Mouse (Mus musculus) hematopoietic stem cell, adult 5-6 weeks (primary cell): Measurements from ENCODE around the gene Gata5. TPM values are rescaled to one million over a fixed set of nuclear protein-coding genes. Genes with fewer than 3 reads are reported as not detected.

Source experiments
- ATAC-seq, 2 experiments: fragments of 125-278 bp in 1 of 2; replicated peaks in 1 of 2; 2 replicates each; pipeline ENCODE4 v1.8.0; 2016 to 2017; ENCODE audit warnings: inconsistent platforms in 2 of 2, mild to moderate bottlenecking in 2 of 2, moderate number of reproducible peaks in 2 of 2, low read depth in 1 of 2, moderate TSS enrichment in 1 of 2; ENCODE audit not compliant: low FRiP score in 2 of 2, poor library complexity in 2 of 2, severe bottlenecking in 2 of 2, insufficient read depth in 1 of 2, low TSS enrichment in 1 of 2
- total RNA-seq: library from RNA; stranded (forward); fragments of 172-1452, 232-1000 nt; gene quantifications from 2 replicates; pipeline ENCODE4 v1.2.3, GENCODE M21; 2017

Gata5 gene
- total RNA-seq, 1 experiment from 2014 or later: not detected

DNA sequence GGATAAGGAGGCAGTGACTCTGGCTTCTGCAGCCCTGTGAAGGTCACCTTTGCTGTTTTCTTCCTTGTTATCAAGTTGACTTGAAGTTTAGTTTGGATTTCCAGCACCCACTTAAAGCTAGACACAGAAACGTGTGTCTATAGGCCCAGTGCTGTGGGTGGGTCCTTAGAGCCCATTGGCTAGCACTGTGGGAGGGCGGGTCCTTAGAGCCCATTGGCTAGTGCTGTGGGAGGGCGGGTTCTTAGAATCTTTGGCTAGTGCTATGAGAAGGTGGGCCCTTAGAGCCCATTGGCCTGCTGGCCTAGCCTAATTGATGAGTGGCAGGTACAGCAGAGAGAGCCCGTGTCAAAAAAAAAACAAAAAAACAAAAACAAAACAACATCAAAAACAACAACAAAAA lies 14.3 kb downstream of the Gata5 start:
- no peak for ATAC-seq

DNA sequence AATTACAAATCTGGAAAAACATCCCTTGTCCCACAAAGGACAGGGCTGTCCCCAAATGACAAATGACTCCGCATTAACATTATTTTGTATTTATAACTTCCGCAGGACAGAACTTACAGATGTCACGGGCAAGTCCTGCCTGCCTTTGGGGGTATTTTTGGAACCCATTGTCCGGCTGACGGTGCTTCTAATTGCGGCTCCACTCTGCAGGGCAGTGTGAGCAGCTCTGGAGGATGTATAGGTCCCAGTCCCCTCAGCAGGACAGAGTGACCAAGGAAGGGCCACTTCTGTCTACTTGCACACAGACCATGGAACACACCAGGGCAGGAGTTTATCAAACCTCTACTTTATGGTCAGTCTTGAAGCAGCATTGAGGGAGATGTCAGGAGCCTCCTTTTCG lies 16.9 kb downstream of the Gata5 start:
- ATAC-seq: no peak

- ATAC-seq: no peak
Observed at GRCm38 (mm10) chr2:180314292-180314691, 20.2 kb downstream of the Gata5 start.

GRCm38 (mm10) chr2:180311147-180311546 lies 23.4 kb downstream of the Gata5 start:
- no peak for ATAC-seq

DNA sequence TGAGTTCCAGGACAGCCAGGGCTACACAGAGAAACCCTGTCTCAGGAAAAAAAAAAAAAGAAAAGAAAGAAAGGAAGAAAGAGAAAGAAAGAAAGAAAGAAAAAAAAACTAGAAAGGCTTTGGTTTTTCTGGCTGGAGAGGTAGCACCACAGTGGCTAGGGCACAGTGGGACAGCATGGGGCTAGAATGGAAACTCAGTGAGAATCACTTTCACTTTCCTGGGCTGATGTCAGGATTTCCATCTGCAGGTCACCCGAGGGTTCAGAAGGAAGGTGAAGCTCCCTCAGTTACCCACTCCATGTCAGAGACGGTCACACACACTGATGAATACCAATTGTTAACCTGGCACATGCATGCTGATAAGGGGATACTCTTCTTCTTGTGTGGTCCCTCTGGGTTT lies 26.8 kb downstream of the Gata5 start:
- peak in 1 of 2 experiments; percentile 47; a peak in 1 of 4 replicates for ATAC-seq

GRCm38 (mm10) chr2:180306423-180307168 lies 27.9 kb downstream of the Gata5 start:
- ATAC-seq: no peak

- no peak for ATAC-seq
Observed at GRCm38 (mm10) chr2:180306009-180306408, 28.5 kb downstream of the Gata5 start.

- ATAC-seq: no peak
Observed at GRCm38 (mm10) chr2:180305490-180305889, 29.0 kb downstream of the Gata5 start.

GRCm38 (mm10) chr2:180304554-180304953 lies 29.9 kb downstream of the Gata5 start:
- ATAC-seq: no peak

- no peak for ATAC-seq
Observed at GRCm38 (mm10) chr2:180303468-180303867, 31.0 kb downstream of the Gata5 start.

GRCm38 (mm10) chr2:180302201-180302600 lies 32.3 kb downstream of the Gata5 start:
- ATAC-seq: no peak

- ATAC-seq: no peak
Observed at GRCm38 (mm10) chr2:180300771-180301170, 33.7 kb downstream of the Gata5 start.

DNA sequence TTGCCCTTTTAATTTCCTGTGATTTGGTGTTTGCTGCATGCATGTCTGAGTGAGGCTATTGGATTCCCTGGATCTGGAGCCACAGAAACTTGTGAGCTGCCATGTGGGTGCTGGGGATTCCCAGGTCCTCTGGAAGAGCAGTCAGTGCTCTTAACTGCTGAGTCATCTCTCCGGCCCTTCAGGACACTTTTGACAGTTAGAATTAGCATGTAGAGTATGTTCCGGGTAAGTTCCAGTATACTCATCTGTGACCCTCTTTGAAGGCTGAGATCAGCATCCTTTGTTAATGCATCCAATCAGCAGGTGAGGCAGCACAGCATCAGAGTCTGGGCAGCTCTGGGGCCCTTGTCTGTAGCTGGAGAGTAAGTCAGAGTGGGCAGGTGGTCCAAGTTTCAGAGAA lies 34.2 kb downstream of the Gata5 start:
- ATAC-seq: no peak

DNA sequence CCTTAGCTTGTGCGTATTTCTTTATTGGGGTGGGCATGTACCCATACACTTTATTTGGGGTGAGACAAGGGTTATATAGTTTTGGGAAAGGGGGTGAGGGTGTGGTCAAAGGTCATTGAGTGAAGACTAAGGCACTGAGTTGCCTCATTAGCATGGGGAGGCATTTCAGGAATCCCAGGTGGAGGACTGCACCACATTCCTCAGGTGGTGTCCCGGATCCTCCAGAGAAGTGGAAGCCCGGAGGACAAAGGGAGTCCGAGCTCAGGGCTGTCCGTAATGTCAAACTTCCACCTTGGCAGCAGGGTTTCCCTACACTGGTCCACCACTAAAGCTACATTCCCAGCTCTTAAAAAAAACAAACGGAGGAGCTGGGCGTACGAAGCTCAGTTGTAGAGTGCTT lies 41.6 kb downstream of the Gata5 start:
- no peak for ATAC-seq

GRCm38 (mm10) chr2:180292026-180292425 lies 42.5 kb downstream of the Gata5 start:
- ATAC-seq: no peak

DNA sequence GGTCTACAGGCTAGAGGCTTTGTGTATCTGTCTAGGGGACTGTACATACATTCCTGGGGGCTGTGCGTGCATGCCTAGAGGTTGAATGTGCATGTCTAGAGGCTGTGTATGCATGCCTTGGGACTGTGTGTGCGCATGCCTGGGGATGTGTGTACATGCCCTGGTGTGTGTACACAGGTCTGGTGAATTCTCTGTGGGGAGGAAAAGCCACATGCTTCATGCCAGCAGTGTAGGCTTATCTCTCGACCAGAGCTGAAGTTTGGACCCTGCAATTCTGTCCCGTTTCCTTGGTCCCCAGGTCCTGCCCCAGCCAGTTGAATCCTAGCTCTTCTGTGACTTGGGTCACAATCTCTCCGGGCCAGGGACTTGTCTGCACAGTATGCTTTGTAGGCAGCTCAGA lies 42.9 kb downstream of the Gata5 start:
- ATAC-seq: no peak

DNA sequence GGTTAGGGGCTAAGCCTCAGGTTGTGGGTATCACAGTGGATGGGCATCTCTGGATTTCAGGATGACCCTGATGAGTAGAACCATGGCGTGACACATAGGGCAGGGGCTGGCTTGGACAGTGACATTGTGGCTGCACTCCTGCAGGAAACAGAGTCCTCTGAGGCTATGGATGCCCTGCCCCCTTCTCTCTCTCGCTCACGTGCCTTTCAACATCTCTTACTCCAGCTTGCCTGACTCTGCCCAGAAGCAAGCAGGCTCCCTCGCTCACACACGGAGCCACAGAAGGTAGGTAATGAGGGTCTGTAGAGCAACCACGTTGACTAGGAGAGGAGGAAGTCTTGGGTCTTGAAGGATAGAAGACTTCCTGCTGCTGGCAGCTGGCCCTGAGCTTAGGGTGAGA lies 44.0 kb downstream of the Gata5 start:
- ATAC-seq: no peak

- no peak for ATAC-seq
Observed at GRCm38 (mm10) chr2:180289440-180290108, 44.9 kb downstream of the Gata5 start, which contains the start of gene Rbbp8nl. Gene Rbbp8nl, minus strand, starts transcription at chr2:180289879.

GRCm38 (mm10) chr2:180288966-180289365 lies 45.5 kb downstream of the Gata5 start:
- ATAC-seq: no peak
